Mouse (Mus musculus): ENCODE measurements around the gene Iqcf1. TPM values are rescaled to one million over a fixed set of nuclear protein-coding genes. Genes with fewer than 3 reads are reported as not detected.

Iqcf1 gene
- not detected in 2 replicates for polyA plus RNA-seq (2015; fragmentation: Nextera tagmentation; extraction: Ambion mirVana)

DNA sequence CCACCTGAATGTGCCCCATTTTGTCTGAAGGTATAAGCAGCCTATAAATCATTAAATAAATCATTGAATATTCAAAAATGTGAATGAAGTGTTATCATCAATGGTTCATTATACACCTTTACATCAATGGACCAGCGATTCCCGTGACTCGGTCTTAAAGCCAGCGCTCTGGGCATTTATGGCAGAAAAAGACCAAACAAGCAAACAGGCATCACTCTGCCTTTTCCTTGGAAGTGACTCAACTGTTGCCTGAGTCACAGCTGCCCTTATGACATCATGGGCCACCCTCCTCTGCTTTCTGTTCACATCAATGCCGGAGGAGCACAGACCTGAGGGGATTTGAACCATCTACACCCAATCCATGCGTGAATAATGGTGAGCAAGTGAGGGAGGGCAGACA, at the start of gene Iqcf1:
Gene Iqcf1, plus strand, starts transcription at position 301 of the 400 bp plus-strand sequence.
- Histone ChIP-seq H3K9ac (no peak within 1 kb of the TSS), H3K4me1 (no peaks in the 10 kb centered on the region), H3K9me3 (replicated peaks) (no peaks in the 10 kb centered on the region), H3K27ac (replicated peaks) (no peak within 1 kb of the TSS), H3K36me3 (no peaks in the 10 kb centered on the region), H3K4me2 (replicated peaks) (no peak within 1 kb of the TSS), H3K27me3 (no peaks in the 10 kb centered on the region), H3K4me3 (replicated peaks) (no peak within 1 kb of the TSS)
- WGBS, result 92% methylated on average over 6 of the region's 6 CpGs
- no peak for ATAC-seq (ENCODE audit: insufficient number of reproducible peaks, low FRiP score, low TSS enrichment, low read depth)

DNA sequence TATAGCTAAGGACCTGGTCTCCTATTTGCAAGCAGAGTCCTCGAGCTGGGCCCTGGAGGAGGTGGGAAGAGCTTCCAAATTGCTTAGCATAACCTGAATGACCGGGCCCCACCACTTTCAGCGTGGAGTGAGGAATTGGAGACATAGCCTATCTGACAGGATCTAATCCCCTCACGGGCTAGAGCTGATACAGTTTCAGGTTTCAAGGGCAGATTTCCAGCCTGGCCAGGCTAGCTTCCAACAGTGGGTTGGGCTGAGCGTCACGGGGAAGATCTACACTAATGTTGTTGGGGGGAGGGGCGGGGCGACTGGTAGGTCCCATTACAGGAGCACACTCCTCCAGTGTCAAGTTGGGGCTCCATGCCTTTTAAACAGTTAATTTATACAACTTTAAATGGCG, 49.1 kb upstream of the Iqcf1 start:
- WGBS, result 7% methylated on average over 9 of the region's 9 CpGs
- Histone ChIP-seq H3K9me3 (replicated peaks) (no peaks in the 10 kb centered on the region), H3K36me3 (no peaks in the 10 kb centered on the region), H3K4me2 (replicated peaks) (peak overlapping the region; percentile 28), H3K9ac (no peak overlapping the region), H3K27me3 (no peaks in the 10 kb centered on the region), H3K27ac (replicated peaks) (peak overlapping the region; percentile 66; the same call in 1 of the 2 replicates), H3K4me1 (peaks cover 89% of the 10 kb centered on the region), H3K4me3 (replicated peaks) (no peak overlapping the region; the same call in 1 of the 2 replicates)
- ATAC-seq (ENCODE audit: insufficient number of reproducible peaks, low FRiP score, low TSS enrichment, low read depth), result no peak

DNA sequence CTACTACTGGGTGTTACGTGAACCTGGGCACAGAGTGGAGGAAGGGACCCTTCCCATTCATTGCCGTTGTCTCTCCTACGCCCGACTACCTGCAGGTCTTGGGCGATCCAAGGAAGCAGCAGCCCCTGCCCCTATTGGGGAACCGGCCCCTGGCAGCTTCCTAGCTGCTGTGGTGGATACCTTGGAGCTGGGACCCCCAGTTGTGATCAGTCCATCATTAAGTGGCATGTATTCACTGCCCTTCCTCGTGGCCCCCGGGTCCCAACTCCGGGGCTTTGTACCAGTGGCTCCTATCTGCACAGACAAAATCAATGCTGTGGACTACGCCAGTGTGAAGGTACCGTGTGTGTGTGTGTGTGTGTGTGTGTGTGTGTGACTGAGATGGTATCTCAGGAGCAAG, 48.5 kb upstream of the Iqcf1 start:
- ATAC-seq (ENCODE audit: insufficient number of reproducible peaks, low FRiP score, low TSS enrichment, low read depth), result no peak
- H3K4me2 ChIP-seq (replicated peaks), result peak overlapping the region; percentile 28; the same call in 1 of the 2 replicates
- H3K9ac ChIP-seq, result no peak overlapping the region
- H3K9me3 ChIP-seq (replicated peaks), result no peaks in the 10 kb centered on the region
- peaks cover 89% of the 10 kb centered on the region for H3K4me1 ChIP-seq
- no peak overlapping the region for H3K27ac ChIP-seq (replicated peaks)
- no peaks in the 10 kb centered on the region for H3K27me3 ChIP-seq
- no peaks in the 10 kb centered on the region for H3K36me3 ChIP-seq
- no peak overlapping the region for H3K4me3 ChIP-seq (replicated peaks)
- WGBS, result 72% methylated on average over 11 of the region's 11 CpGs

DNA sequence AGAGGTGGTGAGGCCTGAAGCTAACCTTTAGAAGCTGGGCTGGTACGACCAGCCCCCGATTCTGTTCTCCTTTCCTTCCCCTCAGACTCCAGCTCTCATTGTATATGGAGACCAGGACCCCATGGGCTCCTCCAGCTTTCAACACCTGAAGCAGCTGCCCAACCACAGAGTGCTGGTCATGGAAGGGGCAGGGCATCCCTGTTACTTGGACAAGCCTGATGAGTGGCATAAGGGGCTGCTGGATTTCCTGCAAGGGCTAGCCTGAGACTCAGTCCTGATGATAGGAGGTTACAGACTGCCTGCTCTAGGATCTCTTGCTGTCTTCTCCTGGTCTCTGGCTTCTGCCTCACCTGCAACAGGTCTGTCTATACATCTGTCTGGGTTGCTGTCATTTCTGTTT, 47.9 kb upstream of the Iqcf1 start:
- no peak overlapping the region for H3K4me2 ChIP-seq (replicated peaks)
- H3K4me1 ChIP-seq, result peaks cover 89% of the 10 kb centered on the region
- 49% methylated on average over 2 of the region's 2 CpGs for WGBS
- H3K36me3 ChIP-seq, result no peaks in the 10 kb centered on the region
- no peak overlapping the region for H3K4me3 ChIP-seq (replicated peaks)
- no peak for ATAC-seq (ENCODE audit: insufficient number of reproducible peaks, low FRiP score, low TSS enrichment, low read depth)
- H3K9me3 ChIP-seq (replicated peaks), result no peaks in the 10 kb centered on the region
- no peaks in the 10 kb centered on the region for H3K27me3 ChIP-seq
- no peak overlapping the region for H3K27ac ChIP-seq (replicated peaks)
- no peak overlapping the region for H3K9ac ChIP-seq

DNA sequence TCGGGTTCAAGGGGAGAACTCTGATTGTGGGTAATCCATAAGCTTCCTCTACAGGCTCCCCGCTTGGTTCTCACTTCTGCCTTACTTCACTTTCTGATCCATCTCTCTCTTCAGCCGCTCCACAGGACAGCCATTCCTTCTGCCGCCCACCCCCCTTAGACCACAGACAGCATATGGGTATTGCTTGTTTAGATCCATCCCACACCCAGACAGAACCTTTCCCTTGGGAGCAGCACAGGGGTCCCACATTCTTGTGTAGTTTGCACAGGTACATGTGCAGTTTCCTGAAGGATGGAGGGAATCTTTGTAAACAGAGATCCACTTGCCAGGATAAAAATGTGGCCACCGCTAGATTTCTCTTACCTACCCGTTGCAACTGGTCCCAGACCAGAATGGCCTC, 47.4 kb upstream of the Iqcf1 start:
- H3K27ac ChIP-seq (replicated peaks), result no peak overlapping the region
- H3K27me3 ChIP-seq, result no peaks in the 10 kb centered on the region
- 0 out of 2 replicates have a peak overlapping the region, but pooled peaks have one; percentile 70 for H3K4me3 ChIP-seq (replicated peaks)
- H3K4me1 ChIP-seq, result peaks cover 91% of the 10 kb centered on the region
- 33% methylated on average over 6 of the region's 6 CpGs for WGBS
- no peaks in the 10 kb centered on the region for H3K36me3 ChIP-seq
- ATAC-seq (ENCODE audit: insufficient number of reproducible peaks, low FRiP score, low TSS enrichment, low read depth), result no peak
- no peaks in the 10 kb centered on the region for H3K9me3 ChIP-seq (replicated peaks)
- no peak overlapping the region for H3K4me2 ChIP-seq (replicated peaks)
- no peak overlapping the region for H3K9ac ChIP-seq

DNA sequence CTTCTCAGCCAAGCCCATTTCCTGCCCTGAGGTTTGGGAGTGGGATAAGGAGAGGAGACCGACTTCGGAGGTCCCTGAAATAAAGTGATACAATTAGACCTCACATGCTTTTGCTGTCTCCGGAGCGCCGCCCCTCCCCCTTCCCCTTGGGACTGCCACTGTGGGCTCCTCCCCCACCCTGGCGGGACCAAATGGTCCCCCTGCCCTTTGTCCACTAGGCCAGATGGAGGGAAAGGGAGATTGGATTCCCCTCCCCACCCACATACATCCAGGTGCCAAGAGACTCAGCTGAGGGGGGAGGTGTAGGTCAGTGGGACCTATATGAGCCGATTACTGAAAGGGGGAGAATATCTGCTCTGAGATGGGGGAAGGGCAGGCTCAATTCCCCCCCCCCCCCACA, 46.9 kb upstream of the Iqcf1 start:
- 2% methylated on average over 6 of the region's 7 CpGs for WGBS
- Histone ChIP-seq H3K4me2 (replicated peaks) (peak overlapping the region; percentile 89), H3K27ac (replicated peaks) (0 out of 2 replicates have a peak overlapping the region, but pooled peaks have one; percentile 90), H3K4me1 (peaks cover 92% of the 10 kb centered on the region), H3K9me3 (replicated peaks) (no peaks in the 10 kb centered on the region), H3K9ac (no peak overlapping the region), H3K36me3 (no peaks in the 10 kb centered on the region), H3K4me3 (replicated peaks) (peak overlapping the region; percentile 70), H3K27me3 (no peaks in the 10 kb centered on the region)
- ATAC-seq (ENCODE audit: insufficient number of reproducible peaks, low FRiP score, low TSS enrichment, low read depth), result no peak

DNA sequence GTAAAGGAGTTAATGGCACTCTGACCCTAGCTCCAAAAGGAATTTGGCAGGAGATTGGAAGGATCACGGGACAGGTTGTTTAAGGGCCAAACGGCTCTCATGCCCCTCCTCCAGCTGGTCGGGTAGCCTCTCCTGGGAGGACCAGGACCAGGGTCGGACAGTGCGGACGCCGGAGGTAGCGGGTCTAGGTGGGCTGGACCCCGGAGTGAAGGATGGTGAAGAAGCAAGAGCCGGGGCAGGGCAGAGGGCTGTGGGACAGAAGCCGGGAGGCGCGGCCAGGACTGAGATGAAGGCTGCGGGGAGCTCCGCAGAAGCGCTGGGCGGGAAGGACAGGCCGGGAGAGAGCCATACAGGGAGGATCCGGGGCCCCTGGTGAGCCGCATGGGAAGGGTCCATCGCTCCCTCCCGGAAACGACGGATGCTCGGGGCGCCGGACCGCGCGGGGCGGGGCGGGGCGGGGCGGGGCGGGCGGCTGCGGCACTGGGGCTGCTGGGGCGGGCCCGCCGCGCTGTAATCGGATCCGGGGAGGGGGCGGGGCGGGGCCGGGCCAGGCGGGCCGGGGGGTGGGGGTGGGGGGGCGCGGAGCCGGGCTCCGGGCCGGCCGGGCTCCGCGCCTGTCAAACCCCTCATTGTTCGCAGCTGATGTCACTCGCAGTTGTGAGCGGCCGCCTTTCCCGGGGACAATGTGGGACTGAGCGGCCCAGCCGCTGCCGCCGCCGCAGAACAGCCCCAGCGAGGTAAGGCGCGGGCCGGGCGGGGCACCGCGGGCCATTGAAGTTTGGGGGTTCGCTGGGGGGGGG, 46.3 kb upstream of the Iqcf1 start, which contains the start of gene Pcbp4:
Gene Pcbp4, plus strand, starts transcription at position 21 of the 800 bp plus-strand sequence.
- WGBS, result under 1% methylated on average over 48 of the region's 74 CpGs
- peak within 1 kb of the TSS; percentile 89 for H3K4me2 ChIP-seq (replicated peaks)
- H3K27me3 ChIP-seq, result no peaks in the 10 kb centered on the region
- H3K27ac ChIP-seq (replicated peaks), result peak within 1 kb of the TSS; percentile 90
- peaks cover 92% of the 10 kb centered on the region for H3K4me1 ChIP-seq
- peak; percentile 73 for ATAC-seq (ENCODE audit: insufficient number of reproducible peaks, low FRiP score, low TSS enrichment, low read depth)
- no peaks in the 10 kb centered on the region for H3K9me3 ChIP-seq (replicated peaks)
- H3K36me3 ChIP-seq, result no peaks in the 10 kb centered on the region
- H3K9ac ChIP-seq, result peak within 1 kb of the TSS; percentile 60
- H3K4me3 ChIP-seq (replicated peaks), result peak within 1 kb of the TSS; percentile 70

DNA sequence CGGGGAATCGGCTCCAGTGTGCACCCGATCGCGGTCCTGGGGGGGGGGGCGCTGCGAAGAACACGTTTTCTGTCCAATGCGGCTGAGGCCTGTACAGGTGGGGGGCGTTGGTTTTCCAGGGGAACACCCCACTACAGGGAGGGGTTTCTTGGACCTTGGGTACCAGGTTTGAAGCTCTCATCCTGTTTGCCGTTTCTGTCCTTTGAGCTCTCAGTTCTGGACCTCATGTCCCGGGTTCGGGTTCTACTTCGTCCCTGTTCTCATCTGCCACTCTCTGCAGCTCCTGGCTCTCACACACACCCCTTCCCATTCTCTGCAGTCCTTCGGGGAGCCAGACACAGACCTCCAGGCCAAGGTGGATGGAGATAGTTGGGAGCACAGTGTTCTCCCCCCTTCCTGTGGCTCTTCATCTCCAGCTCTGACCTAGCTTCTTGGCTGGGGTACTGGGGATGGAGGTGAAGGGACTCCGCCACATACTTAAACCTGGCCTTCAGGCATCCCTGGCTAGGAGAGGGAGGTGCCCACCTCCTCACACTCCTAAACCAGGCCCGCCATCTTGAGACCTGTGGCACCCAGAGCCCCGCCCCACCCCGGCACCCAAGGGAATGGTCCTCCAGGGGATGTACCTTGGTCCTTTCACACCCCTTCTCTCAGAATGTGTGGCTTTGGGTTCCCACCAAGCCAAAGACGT, 45.6 kb upstream of the Iqcf1 start:
- Histone ChIP-seq H3K4me3 (replicated peaks) (peak overlapping the region; percentile 70), H3K27ac (replicated peaks) (peak overlapping the region; percentile 90), H3K36me3 (no peaks in the 10 kb centered on the region), H3K27me3 (no peaks in the 10 kb centered on the region), H3K9ac (peak overlapping the region; percentile 60), H3K4me1 (peaks cover 84% of the 10 kb centered on the region), H3K9me3 (replicated peaks) (no peaks in the 10 kb centered on the region), H3K4me2 (replicated peaks) (peak overlapping the region; percentile 89)
- WGBS, result 2% methylated on average over 19 of the region's 20 CpGs
- peak; percentile 13; the same call in 1 of the 2 replicates for ATAC-seq (ENCODE audit: insufficient number of reproducible peaks, low FRiP score, low TSS enrichment, low read depth)

DNA sequence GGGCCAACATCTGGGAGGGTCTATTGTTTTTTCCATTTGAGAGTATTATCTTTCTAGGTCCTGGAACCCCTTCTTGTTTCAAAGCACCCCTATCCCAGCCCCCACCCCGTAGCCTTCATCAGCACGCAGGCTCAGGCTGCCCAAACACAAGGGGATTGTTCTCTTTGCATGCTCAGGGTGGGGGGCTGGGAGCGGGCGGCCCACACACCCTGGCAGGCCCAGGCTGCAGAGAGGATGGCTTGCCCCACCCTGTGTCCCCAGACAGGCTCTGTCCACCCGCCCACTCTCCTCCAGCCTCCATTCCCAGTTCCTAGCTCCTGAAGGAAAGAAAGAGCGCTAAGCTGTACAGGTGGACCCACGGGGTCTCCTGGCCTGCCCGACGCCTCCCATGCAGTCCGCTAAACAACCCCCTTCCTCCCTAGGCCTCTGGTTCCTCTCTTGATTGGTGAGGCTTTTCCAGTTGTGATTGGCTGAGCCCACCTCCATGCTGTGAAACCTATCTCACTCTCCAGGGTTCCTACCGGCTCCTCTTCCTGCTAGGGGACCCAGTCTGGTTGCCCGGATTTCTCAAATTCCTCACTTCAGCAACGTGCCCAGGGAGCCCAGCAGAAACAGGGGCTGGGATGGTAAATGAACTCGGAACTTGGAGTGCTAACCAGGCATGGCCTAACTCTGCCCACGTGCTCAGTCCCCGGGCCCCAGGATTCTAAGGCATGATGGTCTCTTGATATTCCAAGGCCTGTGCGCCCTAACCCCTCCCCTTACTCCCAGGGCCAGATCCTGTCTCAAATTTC, 44.7 kb upstream of the Iqcf1 start:
- peaks cover 77% of the 10 kb centered on the region for H3K4me1 ChIP-seq
- ATAC-seq (ENCODE audit: insufficient number of reproducible peaks, low FRiP score, low TSS enrichment, low read depth), result no peak; the same call in 1 of the 2 replicates
- WGBS, result 3% methylated on average over 17 of the region's 17 CpGs

DNA sequence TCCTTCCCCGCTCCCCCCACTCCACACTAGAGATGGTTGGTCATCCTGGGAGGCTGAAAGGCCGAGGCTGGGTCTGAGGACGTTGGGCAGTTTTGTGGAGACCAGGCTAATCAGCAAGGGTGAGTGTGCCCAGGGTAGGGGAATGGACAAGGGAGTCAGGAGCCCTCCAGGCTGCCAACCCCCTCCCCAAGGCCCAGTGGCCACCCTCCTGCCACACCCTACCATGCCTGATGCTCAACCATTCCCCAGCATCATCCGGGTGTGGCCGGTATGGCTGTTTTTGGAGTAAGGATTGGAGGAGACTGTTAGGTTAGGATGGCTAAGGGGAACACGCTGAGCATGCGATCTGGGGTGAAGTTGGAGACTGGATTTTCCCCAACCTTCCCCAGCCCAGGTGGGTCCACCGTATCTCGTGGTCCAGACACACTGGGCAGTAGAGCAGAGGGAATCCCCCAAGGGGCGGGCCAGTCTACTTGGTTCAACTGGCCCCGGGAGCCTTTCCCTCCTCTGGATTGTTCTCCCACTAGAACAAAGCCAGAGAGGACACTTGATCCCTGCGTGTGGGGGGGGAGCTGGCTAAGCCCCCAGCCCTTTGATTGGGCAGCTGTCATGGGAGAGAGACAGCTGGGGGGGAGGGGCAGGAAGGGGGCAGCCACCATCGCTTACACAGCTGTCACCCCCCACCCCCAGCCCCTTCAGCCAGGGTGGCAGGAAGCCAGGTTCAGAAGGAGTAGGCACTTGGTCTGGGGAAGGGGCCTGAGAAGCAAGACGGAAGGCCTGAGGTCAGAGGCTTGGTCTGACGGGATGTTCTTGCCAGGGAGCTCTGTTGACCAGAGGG, 43.2 kb upstream of the Iqcf1 start:
- H3K27ac ChIP-seq (replicated peaks), result peak overlapping the region; percentile 90
- peak; percentile 5; the same call in 1 of the 2 replicates for ATAC-seq (ENCODE audit: insufficient number of reproducible peaks, low FRiP score, low TSS enrichment, low read depth)
- H3K27me3 ChIP-seq, result no peaks in the 10 kb centered on the region
- peaks cover 7% of the 10 kb centered on the region for H3K36me3 ChIP-seq
- 31% methylated on average over 15 of the region's 15 CpGs for WGBS
- peak overlapping the region; percentile 70 for H3K4me3 ChIP-seq (replicated peaks)
- no peak overlapping the region for H3K9ac ChIP-seq
- H3K4me2 ChIP-seq (replicated peaks), result peak overlapping the region; percentile 89
- H3K4me1 ChIP-seq, result peaks cover 62% of the 10 kb centered on the region
- no peaks in the 10 kb centered on the region for H3K9me3 ChIP-seq (replicated peaks)

More for the DNA sequence above, 44.7 kb upstream of the Iqcf1 start:
- no peaks in the 10 kb centered on the region for H3K27me3 ChIP-seq
- H3K27ac ChIP-seq (replicated peaks), result peak overlapping the region; percentile 90
- peak overlapping the region; percentile 89 for H3K4me2 ChIP-seq (replicated peaks)
- no peaks in the 10 kb centered on the region for H3K36me3 ChIP-seq
- no peaks in the 10 kb centered on the region for H3K9me3 ChIP-seq (replicated peaks)
- peak overlapping the region; percentile 70 for H3K4me3 ChIP-seq (replicated peaks)
- peak overlapping the region; percentile 60 for H3K9ac ChIP-seq

Measured in embryonic facial prominence, embryonic 15.5 days (tissue).